Mouse (Mus musculus) megakaryocyte-erythroid progenitor cell, adult 5-6 weeks (primary cell): Measurements from ENCODE around the gene Tubg2. TPM values are rescaled to one million over a fixed set of nuclear protein-coding genes. Genes with fewer than 3 reads are reported as not detected.
"Not testable (repeated sequence)": the region's sequence is repeated elsewhere in the genome, so short reads cannot be mapped to it uniquely, and the experiment has no call there.

Source experiments
- ATAC-seq: replicated peaks from 2 replicates; pipeline ENCODE4 v1.8.0; 2016; ENCODE audit warnings: mild to moderate bottlenecking, inconsistent platforms; ENCODE audit not compliant: severe bottlenecking, poor library complexity, low FRiP score, low TSS enrichment
- total RNA-seq, 2 experiments: library from RNA; stranded (forward) in 1 of 2; stranded (reverse) in 1 of 2; fragments of 200-1000, 215-1000 nt in 1 of 2; fragments of >200 nt in 1 of 2; fragmentation: Nextera tagmentation in 1 of 2; gene quantifications; 2 replicates each; pipeline ENCODE4 v1.2.3; 2014 to 2017

Tubg2 gene
- total RNA-seq, 2 experiments from 2014 or later: not detected

- no peak for ATAC-seq
Observed at GRCm38 (mm10) chr11:101134217-101134865, 21.4 kb upstream of the Tubg2 start.

- no peak for ATAC-seq
Observed at GRCm38 (mm10) chr11:101137000-101137399, 18.7 kb upstream of the Tubg2 start.

GRCm38 (mm10) chr11:101138536-101139181, 17.0 kb upstream of the Tubg2 start:
- ATAC-seq: no peak

GRCm38 (mm10) chr11:101140164-101140819, 15.4 kb upstream of the Tubg2 start:
- ATAC-seq: no peak

- no peak for ATAC-seq
Observed at GRCm38 (mm10) chr11:101141088-101141487, 14.6 kb upstream of the Tubg2 start.

GRCm38 (mm10) chr11:101142215-101142967, 13.3 kb upstream of the Tubg2 start:
- no peak for ATAC-seq

- no peak for ATAC-seq
Observed at GRCm38 (mm10) chr11:101143338-101144225, 12.1 kb upstream of the Tubg2 start.

- ATAC-seq: no peak
Observed at GRCm38 (mm10) chr11:101146377-101146776, 9.3 kb upstream of the Tubg2 start.

- no peak for ATAC-seq
Observed at GRCm38 (mm10) chr11:101148751-101149150, 7.0 kb upstream of the Tubg2 start.

- ATAC-seq: 0 out of 2 replicates have a peak, but pooled peaks have one; percentile 10
Observed at GRCm38 (mm10) chr11:101149178-101150105, 6.3 kb upstream of the Tubg2 start.

GRCm38 (mm10) chr11:101151063-101151462, 4.6 kb upstream of the Tubg2 start:
- ATAC-seq: no peak

- no peak for ATAC-seq
Observed at GRCm38 (mm10) chr11:101152825-101153224, 2.9 kb upstream of the Tubg2 start.

GRCm38 (mm10) chr11:101154648-101155047, 1.1 kb upstream of the Tubg2 start:
- ATAC-seq: no peak

- ATAC-seq: no peak
Observed at GRCm38 (mm10) chr11:101155151-101155550, 556 bp upstream of the Tubg2 start.

- ATAC-seq: not testable (repeated sequence)
Observed at GRCm38 (mm10) chr11:101160151-101160550, 4.4 kb downstream of the Tubg2 start.

GRCm38 (mm10) chr11:101160981-101161505, 5.3 kb downstream of the Tubg2 start:
- not testable (repeated sequence) for ATAC-seq

- no peak for ATAC-seq
Observed at GRCm38 (mm10) chr11:101161551-101161950, 5.8 kb downstream of the Tubg2 start.

- no peak for ATAC-seq
Observed at GRCm38 (mm10) chr11:101162301-101162700, 6.6 kb downstream of the Tubg2 start.
